Mouse (Mus musculus) frontal cortex, postnatal 25 days (tissue): ENCODE measurements around the gene Nav1.

Source experiments
- DNase-seq, 2 experiments: peaks; one replicate each; pipeline ENCODE4 v3.0.0; 2022; ENCODE audit warnings: low spot score in 2 of 2

Gene Nav1

GRCm38 (mm10) chr1:135583081-135583677 lies 23.9 kb downstream of the Nav1 start:
- DNase-seq = peak; percentile 39 to 56

- DNase-seq = no peak
Observed at GRCm38 (mm10) chr1:135581001-135581400, 26.1 kb downstream of the Nav1 start.

GRCm38 (mm10) chr1:135579111-135579510 lies 28.0 kb downstream of the Nav1 start:
- no peak for DNase-seq

GRCm38 (mm10) chr1:135577793-135578192 lies 29.3 kb downstream of the Nav1 start:
- DNase-seq = no peak

GRCm38 (mm10) chr1:135575393-135575792 lies 31.7 kb downstream of the Nav1 start:
- DNase-seq = no peak

- no peak for DNase-seq
Observed at GRCm38 (mm10) chr1:135574451-135575208, 32.5 kb downstream of the Nav1 start.

GRCm38 (mm10) chr1:135572139-135572892 lies 34.8 kb downstream of the Nav1 start:
- no peak for DNase-seq

GRCm38 (mm10) chr1:135568087-135568486 lies 39.0 kb downstream of the Nav1 start:
- no peak for DNase-seq

GRCm38 (mm10) chr1:135566611-135567010 lies 40.5 kb downstream of the Nav1 start:
- no peak for DNase-seq

GRCm38 (mm10) chr1:135565775-135566174 lies 41.3 kb downstream of the Nav1 start:
- DNase-seq = no peak

GRCm38 (mm10) chr1:135564660-135565519 lies 42.2 kb downstream of the Nav1 start:
- no peak for DNase-seq

- DNase-seq = no peak
Observed at GRCm38 (mm10) chr1:135563781-135564414, 43.2 kb downstream of the Nav1 start.

GRCm38 (mm10) chr1:135562982-135563650 lies 44.0 kb downstream of the Nav1 start:
- DNase-seq = no peak

GRCm38 (mm10) chr1:135562115-135562514 lies 45.0 kb downstream of the Nav1 start:
- no peak for DNase-seq

GRCm38 (mm10) chr1:135561282-135561681 lies 45.8 kb downstream of the Nav1 start:
- DNase-seq = no peak

- DNase-seq = no peak
Observed at GRCm38 (mm10) chr1:135557976-135558375, 49.1 kb downstream of the Nav1 start.

GRCm38 (mm10) chr1:135555885-135556284 lies 51.2 kb downstream of the Nav1 start:
- DNase-seq = no peak

- DNase-seq = no peak
Observed at GRCm38 (mm10) chr1:135554632-135555260, 52.3 kb downstream of the Nav1 start.

GRCm38 (mm10) chr1:135553615-135554014 lies 53.5 kb downstream of the Nav1 start:
- DNase-seq = no peak

GRCm38 (mm10) chr1:135553154-135553553 lies 53.9 kb downstream of the Nav1 start:
- no peak for DNase-seq
